Mouse (Mus musculus) spleen, postnatal 14 days (tissue): ENCODE data around the gene Hectd1.
A peak's percentile ranks its signal among the peaks of the same experiment; 100 is the strongest.

Experiments used
- DNase-seq, 2 experiments: peaks; one replicate each; pipeline ENCODE4 v3.0.0; 2021 to 2022; ENCODE audit warnings: low spot score in 2 of 2

Hectd1 gene

DNA sequence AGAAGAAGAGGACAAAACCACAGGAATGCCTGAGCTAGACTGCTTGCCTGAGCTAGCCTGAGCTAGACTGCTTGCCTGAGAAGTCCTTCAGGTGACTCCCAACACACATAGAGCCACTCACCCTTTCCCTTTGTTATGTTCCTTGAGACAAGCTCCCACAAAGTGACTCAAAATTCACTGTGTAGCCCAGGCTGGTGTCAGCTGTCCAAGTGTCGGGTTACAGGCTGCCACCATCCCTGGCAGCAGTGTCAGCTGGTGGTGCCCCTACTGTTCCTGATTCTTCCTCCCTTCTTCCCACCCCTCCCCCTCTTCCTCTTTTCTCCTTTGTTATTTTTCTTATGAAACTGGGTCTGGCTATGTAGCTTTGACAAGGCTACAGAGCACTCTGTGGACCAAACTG, 125.5 kb downstream of the Hectd1 start:
- no peak for DNase-seq

DNA sequence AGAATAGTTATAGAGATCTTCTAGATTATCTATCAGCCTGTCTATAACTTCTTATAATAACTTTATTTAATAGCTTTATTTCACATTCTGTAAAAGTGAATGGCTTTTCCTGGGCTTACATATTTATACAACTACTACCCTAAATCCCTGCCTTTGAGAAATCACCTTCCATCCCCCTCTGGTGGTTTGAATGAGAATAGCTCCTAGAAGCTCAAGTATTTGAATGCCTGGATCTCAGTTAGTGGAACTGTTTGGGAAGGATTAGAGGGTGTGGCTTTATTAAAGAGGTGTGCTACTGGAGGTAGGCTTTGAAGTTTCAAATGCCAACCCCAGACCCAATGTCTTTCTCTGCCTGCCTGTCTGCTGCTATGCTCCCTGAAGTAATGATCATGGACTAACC, 127.6 kb downstream of the Hectd1 start:
- no peak for DNase-seq

DNA sequence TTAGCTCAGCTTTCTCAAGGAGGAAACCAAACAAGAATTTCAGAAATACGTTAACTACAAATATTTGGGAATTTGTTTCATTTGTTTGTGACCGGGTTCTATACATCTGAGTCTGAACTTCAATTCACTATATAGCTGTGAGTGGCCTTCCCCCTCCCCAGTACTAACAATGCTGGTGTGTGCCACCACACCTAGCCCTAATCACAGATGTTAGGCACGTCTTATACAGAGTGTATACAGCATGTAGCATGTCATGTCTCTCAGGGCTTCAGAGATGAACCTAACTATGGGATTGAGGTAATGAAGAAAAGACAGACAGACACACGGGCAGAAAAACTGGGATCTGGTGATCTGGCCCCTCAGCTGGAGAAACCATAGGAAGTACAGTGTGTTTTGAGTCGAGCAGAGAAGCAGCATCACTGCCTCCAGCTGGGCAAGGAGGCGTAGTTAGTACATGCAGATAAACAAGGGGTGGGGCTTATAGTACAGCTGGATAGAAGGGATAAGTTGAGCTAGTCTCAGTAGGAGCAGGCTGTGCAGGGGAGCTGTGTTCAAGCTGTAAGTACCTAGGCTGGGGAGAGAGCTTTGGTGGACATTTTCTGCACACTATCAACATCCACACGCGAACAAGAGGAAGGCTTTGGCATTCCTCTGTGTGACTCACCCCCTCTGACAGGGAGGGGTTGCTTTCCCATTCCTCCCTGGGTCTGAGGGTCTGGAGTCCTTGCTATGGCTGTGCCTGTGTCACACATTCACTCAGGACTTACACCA, 129.5 kb downstream of the Hectd1 start:
- DNase-seq, result peak in 1 of 2 experiments; percentile 9

DNA sequence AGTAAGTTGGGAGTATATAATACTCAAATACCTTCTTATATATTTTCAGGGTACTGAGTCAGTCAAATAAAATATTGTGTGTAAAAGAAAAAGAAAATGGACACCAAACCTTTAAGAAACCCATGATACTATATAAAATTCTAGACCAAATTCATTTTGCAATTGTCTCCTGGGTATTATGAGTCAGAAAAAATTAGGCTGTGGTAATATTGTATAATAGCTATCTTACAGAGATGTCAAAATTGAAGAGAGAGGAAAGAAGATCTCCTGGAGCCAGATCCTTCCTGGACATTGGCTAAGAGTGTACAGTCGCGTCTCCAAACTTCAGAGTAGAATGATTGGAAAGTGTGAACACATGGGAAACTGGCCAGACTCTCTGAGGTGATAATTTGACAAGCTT, 133.2 kb downstream of the Hectd1 start:
- DNase-seq, result no peak

DNA sequence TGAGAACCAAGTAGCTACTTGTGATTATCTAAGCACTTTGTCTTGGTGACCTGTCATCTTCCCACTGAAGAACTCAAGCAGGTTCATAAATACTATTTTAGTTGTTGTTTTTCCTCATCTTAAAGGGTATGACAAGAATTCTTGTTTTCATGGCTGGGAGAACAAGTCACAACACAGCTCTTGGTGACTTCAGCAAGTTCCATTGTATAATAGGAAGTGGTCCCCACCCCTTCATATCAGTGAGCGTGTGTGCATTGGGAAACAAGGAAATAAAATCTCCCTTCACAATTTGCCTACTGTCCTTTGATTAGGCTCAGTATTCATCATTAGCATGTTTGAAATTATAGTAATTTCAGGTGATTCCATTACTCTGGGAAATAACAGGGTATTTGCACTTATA, 134.4 kb downstream of the Hectd1 start:
- DNase-seq, result no peak

DNA sequence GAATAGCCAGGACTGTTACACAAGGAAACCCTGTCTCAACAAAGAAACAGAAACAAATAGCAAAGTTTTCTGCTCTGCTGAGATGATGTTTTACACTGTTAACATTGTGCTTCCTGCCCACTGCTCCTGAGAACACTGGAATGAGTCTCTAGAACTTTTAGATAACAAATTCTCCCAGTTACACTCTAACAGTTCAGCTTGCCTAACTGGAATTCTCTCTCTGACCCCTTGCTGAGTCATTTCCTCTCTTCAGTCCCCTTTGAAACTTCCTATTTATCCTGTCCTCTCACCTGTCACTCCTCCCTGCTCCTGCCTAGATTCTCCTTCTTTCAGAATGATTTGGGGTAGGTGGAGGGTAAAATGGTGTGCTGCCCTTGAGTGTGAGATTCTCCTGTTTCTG, 135.2 kb downstream of the Hectd1 start:
- DNase-seq, result no peak
